Mouse (Mus musculus) stomach, postnatal 0 days (tissue): ENCODE data around the gene Snhg11. TPM values are rescaled to one million over a fixed set of nuclear protein-coding genes. Genes with fewer than 3 reads are reported as not detected.

Source experiments
- ATAC-seq: fragments of 200-750 bp; cut with Nextera tagmentation; 2 replicates; pipeline ENCODE4 v1.8.0; 2017; ENCODE audit not compliant: low FRiP score, low TSS enrichment
- DNase-seq: peaks from one replicate; pipeline ENCODE4 v3.0.0-alpha.2; 2016; ENCODE audit warnings: low spot score
- H3K27ac ChIP-seq: fragments of 300-500 bp; sonication (generic); replicated peaks from 2 replicates; pipeline ENCODE4 v1.5.1; 2014; ENCODE audit warnings: mild to moderate bottlenecking, control low read depth
- H3K27me3 ChIP-seq: fragments of 300-500 bp; sonication (generic); 2 replicates; pipeline ENCODE4 v1.6.1; 2014; ENCODE audit warnings: low read length; ENCODE audit not compliant: control insufficient read depth, insufficient read depth
- H3K36me3 ChIP-seq: fragments of 300-500 bp; sonication (generic); 2 replicates; pipeline ENCODE4 v1.6.1; 2014; ENCODE audit warnings: low read length, mixed read lengths; ENCODE audit not compliant: control insufficient read depth, insufficient read depth
- H3K4me1 ChIP-seq: fragments of 300-500 bp; sonication (generic); replicated peaks from 2 replicates; pipeline ENCODE4 v1.6.1; 2014; ENCODE audit warnings: antibody characterized with exemption; ENCODE audit not compliant: control insufficient read depth, insufficient read depth
- H3K4me2 ChIP-seq: fragments of 300-500 bp; sonication (generic); replicated peaks from 2 replicates; pipeline ENCODE4 v1.6.1; 2014; ENCODE audit warnings: low read depth, mild to moderate bottlenecking, control low read depth, moderate library complexity
- H3K4me3 ChIP-seq: fragments of 300-500 bp; sonication (generic); 2 replicates; pipeline ENCODE4 v1.5.1; 2014; ENCODE audit warnings: low read depth, low read length, control low read depth
- H3K9ac ChIP-seq: fragments of 300-500 bp; sonication (generic); 2 replicates; pipeline ENCODE4 v1.6.1; 2014; ENCODE audit warnings: mild to moderate bottlenecking, low read length, control low read depth, mixed read lengths
- H3K9me3 ChIP-seq: fragments of 300-500 bp; sonication (generic); 2 replicates; pipeline ENCODE4 v1.6.1; 2016; ENCODE audit warnings: low read length; ENCODE audit not compliant: control insufficient read depth
- CTCF ChIP-seq: IDR thresholded peaks from 2 replicates; pipeline ENCODE4 v1.5.1; 2016; ENCODE audit warnings: antibody characterized with exemption, low read depth, mild to moderate bottlenecking, moderate library complexity
- EP300 ChIP-seq: optimal IDR thresholded peaks from 2 replicates; pipeline ENCODE3; 2016; ENCODE audit warnings: antibody characterized with exemption
- WGBS: fragments of 180-500 bp; shearing (Covaris S2); extraction: QIAGEN DNeasy Blood & Tissue Kit; methylation state at CpG from one replicate; pipeline ENCODE4 v1.1.7; 2014; 5-methylcytosine and 5-hydroxymethylcytosine counted together
- polyA plus RNA-seq: library from polyadenylated mRNA; unstranded; fragments of >200 nt; fragmentation: Nextera tagmentation; extraction: Ambion mirVana; gene quantifications from 2 replicates; pipeline ENCODE4 v1.2.1, GENCODE M21; 2015

Gene Snhg11
- polyA plus RNA-seq, 1 experiment from 2014 or later = 3.7 TPM

GRCm38 (mm10) chr2:158346467-158346866 lies 29.0 kb upstream of the Snhg11 start:
- Histone ChIP-seq H3K4me3 (no peak overlapping the region), H3K9ac (no peak overlapping the region), H3K27me3 (no peaks in the 10 kb centered on the region), H3K4me2 (no peak overlapping the region), H3K27ac (no peak overlapping the region), H3K4me1 (no peaks in the 10 kb centered on the region), H3K9me3 (no peaks in the 10 kb centered on the region), H3K36me3 (no peaks in the 10 kb centered on the region)
- ATAC-seq (no peak), DNase-seq (no peak)
- 60% methylated on average over 6 of the region's 6 CpGs for WGBS
- TF ChIP-seq CTCF (no peak), EP300 (no peak)

GRCm38 (mm10) chr2:158347868-158348267 lies 27.6 kb upstream of the Snhg11 start:
- Histone ChIP-seq H3K4me2 (no peak overlapping the region), H3K4me3 (no peak overlapping the region), H3K27me3 (no peaks in the 10 kb centered on the region), H3K27ac (no peak overlapping the region), H3K4me1 (no peaks in the 10 kb centered on the region), H3K9me3 (no peaks in the 10 kb centered on the region), H3K9ac (no peak overlapping the region), H3K36me3 (no peaks in the 10 kb centered on the region)
- TF ChIP-seq EP300 (no peak), CTCF (peak; percentile 92)
- DNase-seq (peak; percentile 75), ATAC-seq (peak; percentile 66)
- 6% methylated on average over 6 of the region's 6 CpGs for WGBS

- WGBS = 50% methylated on average over 3 of the region's 3 CpGs
Measured at GRCm38 (mm10) chr2:158352801-158353520, 22.5 kb upstream of the Snhg11 start.

GRCm38 (mm10) chr2:158354348-158355114 lies 20.9 kb upstream of the Snhg11 start:
- Histone ChIP-seq H3K4me1 (no peaks in the 10 kb centered on the region), H3K27ac (no peak overlapping the region), H3K36me3 (peaks cover 35% of the 10 kb centered on the region), H3K9ac (no peak overlapping the region), H3K4me2 (no peak overlapping the region), H3K4me3 (no peak overlapping the region), H3K9me3 (no peaks in the 10 kb centered on the region), H3K27me3 (no peaks in the 10 kb centered on the region)
- ATAC-seq (no peak), DNase-seq (no peak)
- TF ChIP-seq EP300 = no peak
- peak; percentile 41; the same call in 1 of the 2 replicates for TF ChIP-seq CTCF
- 84% methylated on average over 7 of the region's 7 CpGs for WGBS

More at GRCm38 (mm10) chr2:158352801-158353520, 22.5 kb upstream of the Snhg11 start:
- no peak for TF ChIP-seq CTCF
- no peak for TF ChIP-seq EP300
- Histone ChIP-seq H3K4me2 (no peak overlapping the region), H3K36me3 (peaks cover 25% of the 10 kb centered on the region), H3K27me3 (no peaks in the 10 kb centered on the region), H3K27ac (no peak overlapping the region), H3K4me1 (no peaks in the 10 kb centered on the region), H3K4me3 (no peak overlapping the region), H3K9me3 (no peaks in the 10 kb centered on the region), H3K9ac (no peak overlapping the region)
- DNase-seq = no peak
- no peak for ATAC-seq

GRCm38 (mm10) chr2:158355238-158355637 lies 20.2 kb upstream of the Snhg11 start:
- no peak for DNase-seq
- no peaks in the 10 kb centered on the region for H3K9me3 ChIP-seq
- no peaks in the 10 kb centered on the region; the same call in 1 of the 2 replicates for H3K4me1 ChIP-seq
- H3K4me3 ChIP-seq = no peak overlapping the region
- TF ChIP-seq EP300 = no peak
- no peak for TF ChIP-seq CTCF
- no peak overlapping the region for H3K27ac ChIP-seq
- 86% methylated on average over 2 of the region's 2 CpGs for WGBS
- ATAC-seq = no peak
- peaks cover 38% of the 10 kb centered on the region for H3K36me3 ChIP-seq
- H3K9ac ChIP-seq = no peak overlapping the region
- H3K4me2 ChIP-seq = no peak overlapping the region
- H3K27me3 ChIP-seq = no peaks in the 10 kb centered on the region

GRCm38 (mm10) chr2:158356121-158356520 lies 19.3 kb upstream of the Snhg11 start:
- peaks cover 38% of the 10 kb centered on the region for H3K36me3 ChIP-seq
- H3K4me1 ChIP-seq = no peaks in the 10 kb centered on the region; the same call in 1 of the 2 replicates
- H3K27me3 ChIP-seq = no peaks in the 10 kb centered on the region
- no peak overlapping the region for H3K4me3 ChIP-seq
- H3K9ac ChIP-seq = no peak overlapping the region
- ATAC-seq = no peak
- 89% methylated on average over 5 of the region's 5 CpGs for WGBS
- TF ChIP-seq CTCF (no peak), EP300 (no peak)
- DNase-seq = no peak
- H3K9me3 ChIP-seq = no peaks in the 10 kb centered on the region
- no peak overlapping the region for H3K27ac ChIP-seq
- no peak overlapping the region for H3K4me2 ChIP-seq
